Mouse (Mus musculus) megakaryocyte, embryonic 14.5 days (primary cell): ENCODE measurements around the gene Yipf3. TPM values are rescaled to one million over a fixed set of nuclear protein-coding genes. Genes with fewer than 3 reads are reported as not detected.

Source experiments
- H3K27me3 ChIP-seq: replicated peaks from 2 replicates; pipeline ENCODE3; 2012; ENCODE audit warnings: inconsistent platforms
- H3K36me3 ChIP-seq: replicated peaks from 2 replicates; pipeline ENCODE3; 2012; ENCODE audit warnings: low read length, inconsistent platforms, mixed read lengths
- H3K4me1 ChIP-seq: 2 replicates; pipeline ENCODE4 v1.6.1; 2012; ENCODE audit warnings: inconsistent platforms
- H3K4me3 ChIP-seq: replicated peaks from 2 replicates; pipeline ENCODE3; 2012; ENCODE audit warnings: moderate library complexity, mild to moderate bottlenecking, inconsistent platforms
- H3K9me3 ChIP-seq: 2 replicates; pipeline ENCODE4 v1.6.1; 2012; ENCODE audit warnings: inconsistent platforms
- FLI1 ChIP-seq: IDR thresholded peaks from 2 replicates; pipeline ENCODE4 v1.6.1; 2012; ENCODE audit warnings: low read length, inconsistent platforms, mixed read lengths
- GATA1 ChIP-seq: IDR thresholded peaks from 3 replicates; pipeline ENCODE4 v1.6.1; 2012; ENCODE audit warnings: mixed read lengths, low read length, inconsistent platforms, borderline replicate concordance
- polyA plus RNA-seq: library from polyadenylated mRNA; stranded (reverse); fragments of >175 nt; gene quantifications from 2 replicates; pipeline ENCODE4 v1.2.3, GENCODE M21; 2012; ENCODE audit warnings: low replicate concordance; ENCODE audit not compliant: insufficient read depth

Gene Yipf3
- polyA plus RNA-seq, 1 experiment, result 213 TPM

DNA sequence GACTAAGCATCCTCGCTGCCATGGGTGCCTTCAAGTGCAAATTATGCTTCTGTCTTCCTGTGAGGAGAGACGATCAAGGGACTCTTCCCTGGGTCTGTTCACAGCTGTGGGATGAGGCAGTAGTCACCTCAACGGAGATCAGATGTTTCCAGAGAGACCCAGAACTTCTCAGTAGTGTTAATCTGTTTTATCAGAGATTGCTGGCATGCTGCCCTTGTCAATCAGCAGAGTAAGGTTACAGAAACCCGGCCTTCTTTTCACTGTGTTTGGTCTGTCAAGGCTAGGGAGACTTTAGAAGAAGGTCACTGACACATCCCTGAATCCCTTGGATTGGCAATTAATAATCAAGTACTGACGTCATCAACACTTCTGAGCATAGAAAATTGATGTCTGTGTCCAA is 10.4 kb upstream of the Yipf3 start:
- no peak overlapping the region for H3K4me3 ChIP-seq
- H3K9me3 ChIP-seq, result no peaks in the 10 kb centered on the region
- H3K36me3 ChIP-seq, result peaks cover 91% of the 10 kb centered on the region
- peaks cover 26% of the 10 kb centered on the region for H3K4me1 ChIP-seq
- no peaks in the 10 kb centered on the region for H3K27me3 ChIP-seq
- no peak for TF ChIP-seq FLI1
- no peak for TF ChIP-seq GATA1

DNA sequence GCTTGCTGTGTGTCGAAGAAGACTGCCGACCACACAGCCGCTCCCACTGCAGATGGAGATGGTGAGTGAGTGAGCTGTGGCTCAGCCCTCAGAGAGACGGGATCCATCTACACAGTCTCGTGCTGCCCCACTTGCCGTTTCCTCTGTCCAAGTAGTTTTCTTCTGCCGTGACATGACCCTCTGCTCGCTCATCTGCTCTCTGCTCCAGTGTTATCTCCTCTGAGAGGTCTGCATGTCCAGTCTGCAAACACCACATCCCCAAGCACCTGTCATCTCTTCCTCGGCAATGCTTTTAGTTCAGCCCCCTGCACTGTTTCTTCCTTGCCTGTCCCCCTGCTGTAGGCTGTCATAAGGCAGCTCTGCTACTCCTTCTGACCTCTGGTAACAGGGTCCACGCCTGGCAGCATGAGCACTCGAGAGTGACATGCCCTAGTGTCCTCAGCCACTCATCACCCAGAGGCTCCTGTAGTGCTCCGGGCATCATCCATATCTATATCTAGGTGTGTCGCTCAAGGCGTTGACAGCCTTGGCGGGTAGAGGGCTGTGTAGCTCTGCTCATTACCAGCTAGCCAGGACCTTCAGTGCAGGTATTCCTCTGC is 8.3 kb upstream of the Yipf3 start:
- no peak for TF ChIP-seq FLI1
- TF ChIP-seq GATA1, result no peak
- Histone ChIP-seq H3K4me1 (peaks cover 39% of the 10 kb centered on the region), H3K36me3 (peaks cover 91% of the 10 kb centered on the region), H3K9me3 (no peaks in the 10 kb centered on the region), H3K4me3 (no peak overlapping the region), H3K27me3 (no peaks in the 10 kb centered on the region)

DNA sequence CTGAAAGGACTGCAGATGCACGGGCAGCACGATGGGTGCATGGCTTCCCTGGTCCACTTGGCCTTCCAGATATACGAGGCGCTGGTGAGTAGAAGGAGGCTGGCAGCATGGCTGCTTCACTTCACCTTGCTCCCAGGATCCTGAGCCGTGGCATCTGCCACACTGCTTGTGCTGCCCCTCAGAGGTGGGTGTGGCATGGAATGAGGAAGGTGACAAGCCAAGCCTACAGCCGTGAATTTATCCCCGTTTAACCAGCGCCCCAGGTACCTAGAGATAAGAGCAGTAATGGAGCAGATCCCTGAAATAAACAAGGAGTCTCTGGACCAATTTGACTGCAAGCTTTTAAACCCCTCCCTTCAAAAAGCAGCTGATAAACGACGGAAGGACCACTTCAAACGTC is 6.4 kb upstream of the Yipf3 start:
- Histone ChIP-seq H3K36me3 (peaks cover 98% of the 10 kb centered on the region), H3K9me3 (no peaks in the 10 kb centered on the region), H3K27me3 (no peaks in the 10 kb centered on the region), H3K4me1 (peaks cover 48% of the 10 kb centered on the region), H3K4me3 (no peak overlapping the region)
- TF ChIP-seq FLI1 (no peak), GATA1 (no peak)

DNA sequence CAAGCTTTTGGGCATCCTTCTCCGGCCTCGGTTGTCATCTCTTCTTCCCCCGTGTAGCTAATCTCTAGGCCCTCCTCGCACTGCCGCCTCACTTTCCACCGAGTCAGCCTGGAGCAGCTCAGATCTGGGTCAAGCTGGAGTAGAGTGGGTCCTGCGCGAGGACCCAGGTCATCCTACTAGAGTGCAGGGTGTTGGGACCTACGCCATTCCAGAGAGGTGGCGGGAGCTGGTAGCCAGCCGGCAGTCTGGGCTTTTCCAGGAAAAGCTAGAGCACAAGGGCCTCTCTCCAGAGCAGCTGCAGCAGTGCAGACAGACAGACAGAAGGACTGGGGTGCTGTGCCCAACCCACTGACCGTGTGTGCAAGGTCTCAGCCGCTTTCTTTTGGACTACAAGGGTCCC is 5.6 kb upstream of the Yipf3 start:
- peaks cover 56% of the 10 kb centered on the region for H3K4me1 ChIP-seq
- no peaks in the 10 kb centered on the region for H3K9me3 ChIP-seq
- H3K4me3 ChIP-seq, result no peak overlapping the region
- TF ChIP-seq GATA1, result no peak
- no peak for TF ChIP-seq FLI1
- no peaks in the 10 kb centered on the region for H3K27me3 ChIP-seq
- peaks cover 95% of the 10 kb centered on the region for H3K36me3 ChIP-seq

DNA sequence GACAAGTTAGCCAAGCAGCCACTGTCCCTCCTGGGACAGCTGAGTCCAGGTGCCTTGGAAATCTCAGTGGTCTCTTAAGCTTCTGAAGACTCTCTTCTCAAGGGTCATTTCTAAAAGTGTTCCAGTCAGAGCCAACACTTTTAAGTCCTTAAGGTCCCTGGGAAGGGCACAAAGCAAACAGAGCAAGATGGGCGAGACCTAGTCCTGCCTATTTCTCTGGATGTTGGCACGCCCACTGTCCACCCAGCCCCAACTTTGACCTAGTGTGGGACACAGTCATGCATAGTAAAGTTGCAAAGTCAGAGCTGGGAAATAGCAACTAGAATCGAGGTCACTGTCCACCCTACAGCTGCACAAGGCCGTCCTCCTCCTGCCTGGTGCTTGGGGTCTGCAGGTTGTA is 4.9 kb upstream of the Yipf3 start:
- H3K27me3 ChIP-seq, result no peaks in the 10 kb centered on the region
- no peaks in the 10 kb centered on the region for H3K9me3 ChIP-seq
- no peak for TF ChIP-seq GATA1
- no peak for TF ChIP-seq FLI1
- H3K4me1 ChIP-seq, result peaks cover 56% of the 10 kb centered on the region
- H3K4me3 ChIP-seq, result peak overlapping the region; percentile 44
- peaks cover 88% of the 10 kb centered on the region for H3K36me3 ChIP-seq

DNA sequence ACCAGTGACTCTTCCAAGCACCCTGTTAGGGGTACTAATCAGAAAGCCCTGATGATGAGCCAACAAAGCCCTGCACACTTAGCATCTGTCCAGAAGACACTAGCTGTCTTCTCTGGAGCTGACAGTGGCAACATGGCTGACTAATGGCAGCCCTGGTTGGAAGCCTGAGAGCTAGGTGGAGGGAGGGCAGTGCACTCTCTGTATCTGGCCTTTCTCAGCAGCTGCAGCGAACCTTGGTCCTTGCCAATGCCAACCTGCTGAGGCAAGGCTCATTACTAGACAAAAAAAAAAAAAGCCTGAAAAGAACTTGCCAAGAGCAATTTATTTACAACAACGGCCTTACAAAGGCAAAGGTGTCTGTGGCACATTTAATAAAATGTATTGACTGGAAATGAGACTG is 4.3 kb upstream of the Yipf3 start:
- no peaks in the 10 kb centered on the region for H3K27me3 ChIP-seq
- H3K4me3 ChIP-seq, result no peak overlapping the region
- H3K9me3 ChIP-seq, result no peaks in the 10 kb centered on the region
- peaks cover 55% of the 10 kb centered on the region for H3K4me1 ChIP-seq
- no peak for TF ChIP-seq FLI1
- no peak for TF ChIP-seq GATA1
- H3K36me3 ChIP-seq, result peaks cover 82% of the 10 kb centered on the region

DNA sequence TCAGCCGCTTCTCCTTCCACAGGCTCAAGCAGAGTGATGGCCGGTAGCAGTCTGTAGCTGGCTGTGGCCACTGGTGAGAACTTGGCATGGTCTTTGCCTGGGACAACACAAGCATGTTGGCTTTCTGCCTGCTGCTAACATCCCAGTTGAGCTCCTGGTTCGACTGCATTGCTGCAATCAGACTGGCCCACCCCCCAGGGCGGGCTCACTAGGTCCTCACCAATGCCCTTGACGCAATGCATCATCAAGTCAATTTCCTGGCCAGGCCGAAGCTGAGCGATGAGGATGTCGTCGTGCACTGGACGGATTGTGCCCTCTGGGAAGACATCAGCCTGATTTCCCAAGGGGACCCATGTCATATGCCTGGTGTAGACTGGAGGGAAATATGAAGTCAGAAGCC is 3.3 kb upstream of the Yipf3 start:
- TF ChIP-seq FLI1 (no peak), GATA1 (no peak)
- no peak overlapping the region for H3K4me3 ChIP-seq
- peaks cover 80% of the 10 kb centered on the region for H3K36me3 ChIP-seq
- H3K9me3 ChIP-seq, result no peaks in the 10 kb centered on the region
- peaks cover 64% of the 10 kb centered on the region for H3K4me1 ChIP-seq
- no peaks in the 10 kb centered on the region for H3K27me3 ChIP-seq

DNA sequence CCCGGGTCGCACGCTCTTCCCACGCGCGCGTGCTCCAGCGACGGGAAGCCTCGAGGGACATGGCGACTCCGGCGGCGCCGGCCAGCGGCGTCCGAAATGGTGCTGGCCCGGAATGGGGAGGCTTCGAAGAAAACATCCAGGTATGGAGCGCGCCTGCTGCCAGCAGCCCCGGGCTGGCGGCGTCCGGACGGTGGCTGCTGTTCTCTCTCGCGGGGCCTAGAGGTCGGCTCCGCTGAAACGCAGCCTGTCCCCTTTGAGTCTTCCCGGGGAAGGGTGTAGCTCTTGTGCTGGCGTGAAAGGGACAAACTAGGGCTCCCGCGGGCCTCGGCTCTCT is 276 bp downstream of the Yipf3 start:
- Histone ChIP-seq H3K27me3 (no peaks in the 10 kb centered on the region), H3K9me3 (no peaks in the 10 kb centered on the region), H3K4me1 (peaks cover 69% of the 10 kb centered on the region), H3K4me3 (peak overlapping the region; percentile 100), H3K36me3 (peaks cover 80% of the 10 kb centered on the region)
- TF ChIP-seq FLI1, result 0 out of 2 replicates have a peak, but pooled peaks have one; percentile 2
- no peak for TF ChIP-seq GATA1

DNA sequence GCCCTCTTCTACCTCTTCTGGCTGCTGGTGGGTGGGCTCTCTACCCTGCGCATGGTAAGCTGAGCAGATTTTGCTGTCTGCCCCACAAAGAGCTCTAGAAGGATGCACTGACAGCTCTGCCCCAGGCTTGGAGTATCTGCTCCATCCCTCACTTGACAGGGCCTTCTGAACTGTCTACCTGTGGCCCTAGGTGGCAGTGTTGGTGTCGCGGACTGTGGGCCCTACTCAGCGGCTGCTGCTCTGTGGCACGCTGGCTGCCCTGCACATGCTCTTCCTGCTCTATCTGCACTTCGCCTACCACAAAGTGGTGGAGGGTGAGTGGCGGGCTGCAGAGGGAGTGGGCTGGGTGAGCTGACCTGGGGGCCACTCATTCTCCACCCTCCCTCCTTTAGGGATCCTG is 3.3 kb downstream of the Yipf3 start:
- Histone ChIP-seq H3K36me3 (peaks cover 50% of the 10 kb centered on the region), H3K27me3 (peaks cover 23% of the 10 kb centered on the region), H3K9me3 (no peaks in the 10 kb centered on the region), H3K4me3 (no peak overlapping the region), H3K4me1 (peaks cover 64% of the 10 kb centered on the region)
- TF ChIP-seq FLI1 (no peak), GATA1 (no peak)

DNA sequence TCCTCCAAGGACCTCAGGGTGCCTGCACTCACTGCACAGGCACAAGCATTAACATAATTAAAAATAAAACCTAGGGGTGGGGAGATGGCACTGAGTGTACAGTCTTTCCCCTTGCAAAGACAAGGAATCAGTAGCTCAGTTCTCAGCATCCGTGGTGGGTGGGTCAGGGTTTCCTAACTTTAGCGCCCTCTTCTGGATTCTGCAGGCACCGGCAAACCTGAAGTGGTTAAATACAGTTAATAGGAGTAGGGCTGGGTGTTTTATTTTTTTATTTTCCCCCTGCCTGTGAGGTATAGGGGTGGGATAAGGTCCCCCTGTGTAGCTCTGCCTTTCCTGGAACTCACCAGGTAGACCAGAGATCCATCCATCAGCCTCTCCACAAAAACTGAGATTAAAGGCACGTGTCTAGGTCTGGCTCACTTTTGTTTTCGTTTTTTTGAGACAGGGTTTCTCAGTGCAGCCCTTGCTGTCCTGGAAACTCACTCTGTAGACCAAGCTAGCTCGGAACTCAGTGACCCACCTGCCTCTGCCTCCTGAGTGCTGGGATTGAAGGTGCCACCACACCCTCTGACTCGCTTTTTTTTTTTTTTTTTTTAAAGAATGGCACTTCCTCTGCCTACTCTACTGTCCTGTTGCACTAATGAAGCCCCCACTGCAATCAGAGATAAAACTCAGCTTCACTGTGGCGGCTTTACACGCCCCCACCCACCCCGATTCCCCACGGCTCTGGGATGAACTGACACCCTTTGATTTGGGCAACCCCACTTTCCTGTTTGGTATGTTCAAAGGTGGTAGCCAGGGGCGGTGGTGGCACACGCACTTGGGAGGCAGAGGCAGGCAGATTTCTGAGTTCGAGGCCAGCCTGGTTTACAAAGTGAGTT is 4.9 kb downstream of the Yipf3 start:
- peaks cover 57% of the 10 kb centered on the region for H3K36me3 ChIP-seq
- H3K4me3 ChIP-seq, result peak overlapping the region; percentile 92
- peaks cover 23% of the 10 kb centered on the region for H3K27me3 ChIP-seq
- TF ChIP-seq FLI1, result no peak
- no peak for TF ChIP-seq GATA1
- H3K9me3 ChIP-seq, result no peaks in the 10 kb centered on the region
- peaks cover 53% of the 10 kb centered on the region for H3K4me1 ChIP-seq
